Mouse (Mus musculus) hindbrain, embryonic 11.5 days (tissue): ENCODE measurements around the gene Parn. TPM values are rescaled to one million over a fixed set of nuclear protein-coding genes. Genes with fewer than 3 reads are reported as not detected.

Experiments used
- ATAC-seq: fragments of 200-750 bp; cut with Nextera tagmentation; 2 replicates; pipeline ENCODE4 v1.8.0; 2017; ENCODE audit warnings: mild to moderate bottlenecking, moderate TSS enrichment, moderate library complexity; ENCODE audit not compliant: low FRiP score
- DNase-seq: peaks from one replicate; pipeline ENCODE4 v3.0.0-alpha.2; 2015; ENCODE audit warnings: low spot score
- H3K27ac ChIP-seq: fragments of 300-500 bp; sonication (generic); 2 replicates; pipeline ENCODE4 v1.5.1; 2014; ENCODE audit warnings: mild to moderate bottlenecking, low read depth, low read length
- H3K27me3 ChIP-seq: fragments of 300-500 bp; sonication (generic); 2 replicates; pipeline ENCODE4 v1.6.1; 2014; ENCODE audit warnings: mild to moderate bottlenecking, low read length, moderate library complexity, mixed read lengths; ENCODE audit not compliant: control insufficient read depth, insufficient read depth
- H3K36me3 ChIP-seq: fragments of 300-500 bp; sonication (generic); 2 replicates; pipeline ENCODE4 v1.6.1; 2014; ENCODE audit warnings: mild to moderate bottlenecking, low read length, moderate library complexity, mixed read lengths; ENCODE audit not compliant: control insufficient read depth, insufficient read depth
- H3K4me1 ChIP-seq: fragments of 300-500 bp; sonication (generic); replicated peaks from 2 replicates; pipeline ENCODE4 v1.6.1; 2014; ENCODE audit warnings: low read length, mixed read lengths; ENCODE audit not compliant: control insufficient read depth, insufficient read depth
- H3K4me2 ChIP-seq: fragments of 300-500 bp; sonication (generic); replicated peaks from 2 replicates; pipeline ENCODE4 v1.6.1; 2014; ENCODE audit warnings: mild to moderate bottlenecking, low read depth, low read length
- H3K4me3 ChIP-seq: fragments of 300-500 bp; sonication (generic); 2 replicates; pipeline ENCODE4 v1.5.1; 2014; ENCODE audit warnings: low read depth, low read length
- H3K9ac ChIP-seq: fragments of 300-500 bp; sonication (generic); 2 replicates; pipeline ENCODE4 v1.6.1; 2014; ENCODE audit warnings: low read depth, low read length
- H3K9me3 ChIP-seq: fragments of 300-500 bp; sonication (generic); 2 replicates; pipeline ENCODE4 v1.6.1; 2016; ENCODE audit warnings: low read length; ENCODE audit not compliant: control insufficient read depth
- WGBS: fragments of 180-500 bp; shearing (Covaris S2); extraction: QIAGEN DNeasy Blood & Tissue Kit; methylation state at CpG from one replicate; pipeline ENCODE4 v1.1.7; 2014; 5-methylcytosine and 5-hydroxymethylcytosine counted together
- polyA plus RNA-seq: library from polyadenylated mRNA; unstranded; fragments of >200 nt; fragmentation: Nextera tagmentation; extraction: Ambion mirVana; gene quantifications from 2 replicates; pipeline ENCODE4 v1.2.1, GENCODE M21; 2014

The Parn gene
- polyA plus RNA-seq, 1 experiment from 2014 or later = 40.4 TPM

DNA sequence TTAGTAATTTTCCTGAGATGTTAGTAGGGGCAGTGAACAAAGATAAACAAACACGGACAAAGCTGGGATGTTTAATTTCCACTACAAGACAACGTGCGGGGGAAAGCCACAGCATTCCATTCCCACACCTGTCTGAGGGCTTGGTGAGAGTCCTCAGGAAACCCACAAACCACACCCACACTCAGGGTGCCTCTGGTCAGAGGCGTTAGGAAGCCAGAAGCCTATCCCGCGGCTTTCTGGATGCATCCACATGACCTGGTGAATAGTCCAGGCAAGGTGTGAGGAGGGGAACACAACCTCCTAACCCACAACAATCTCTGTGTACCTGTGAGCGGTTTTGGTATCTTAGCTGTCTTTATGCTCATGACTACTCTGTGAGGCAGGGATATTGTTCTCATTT lies 131.6 kb downstream of the Parn start:
- Histone ChIP-seq H3K27me3 (no peaks in the 10 kb centered on the region), H3K9me3 (no peaks in the 10 kb centered on the region), H3K9ac (no peak overlapping the region), H3K4me3 (no peak overlapping the region), H3K36me3 (no peaks in the 10 kb centered on the region), H3K4me2 (no peak overlapping the region), H3K27ac (no peak overlapping the region), H3K4me1 (no peaks in the 10 kb centered on the region)
- no peak for DNase-seq
- 91% methylated on average over 7 of the region's 7 CpGs for WGBS
- ATAC-seq = no peak

DNA sequence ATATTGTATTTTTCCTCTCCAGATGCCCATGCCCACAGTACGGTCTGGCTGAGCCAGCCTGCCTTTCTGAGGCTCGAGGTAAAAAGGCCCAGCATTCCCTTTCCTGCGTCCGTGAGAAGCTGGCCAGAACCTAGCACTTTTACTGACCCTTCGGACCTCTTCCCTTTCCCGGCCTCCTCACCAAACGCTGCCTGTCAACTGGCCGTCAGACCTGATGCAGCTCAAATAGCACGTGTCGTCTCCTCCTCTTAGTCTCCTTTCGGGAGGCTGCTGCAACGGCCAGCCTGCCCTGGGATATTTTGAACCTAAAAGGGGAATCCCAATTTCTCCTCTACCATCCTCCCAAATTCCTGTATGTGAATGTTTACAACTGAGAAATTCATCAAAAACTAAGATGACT lies 132.1 kb downstream of the Parn start:
- H3K4me2 ChIP-seq = no peak overlapping the region
- no peak for ATAC-seq
- WGBS = 75% methylated on average over 12 of the region's 12 CpGs
- no peak overlapping the region for H3K4me3 ChIP-seq
- no peaks in the 10 kb centered on the region for H3K9me3 ChIP-seq
- DNase-seq = no peak
- H3K27ac ChIP-seq = no peak overlapping the region
- no peaks in the 10 kb centered on the region for H3K4me1 ChIP-seq
- no peaks in the 10 kb centered on the region for H3K36me3 ChIP-seq
- H3K27me3 ChIP-seq = no peaks in the 10 kb centered on the region
- H3K9ac ChIP-seq = no peak overlapping the region

DNA sequence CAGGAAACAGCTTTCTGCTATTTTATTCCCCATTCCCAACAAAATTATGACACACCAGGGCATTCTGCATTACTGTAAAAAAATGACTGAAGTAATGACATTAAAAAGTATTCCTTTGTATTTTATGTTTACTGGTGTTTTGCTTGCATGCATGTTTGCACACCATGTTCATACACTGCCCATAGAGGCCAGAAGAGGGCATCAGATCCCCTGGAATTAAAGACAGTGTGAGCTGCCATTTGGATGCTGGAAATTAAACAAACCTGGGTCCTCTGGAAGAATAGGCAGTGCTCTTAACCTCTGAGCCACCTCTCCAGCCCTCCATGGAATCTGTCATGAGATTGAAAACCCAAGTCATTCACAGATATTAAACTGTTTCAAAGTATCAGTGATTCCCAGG lies 135.1 kb downstream of the Parn start:
- Histone ChIP-seq H3K4me3 (no peak overlapping the region), H3K27ac (no peak overlapping the region), H3K4me2 (no peak overlapping the region), H3K9ac (no peak overlapping the region), H3K4me1 (no peaks in the 10 kb centered on the region), H3K9me3 (no peaks in the 10 kb centered on the region), H3K27me3 (no peaks in the 10 kb centered on the region), H3K36me3 (no peaks in the 10 kb centered on the region)
- DNase-seq (peak; percentile 18), ATAC-seq (no peak)

DNA sequence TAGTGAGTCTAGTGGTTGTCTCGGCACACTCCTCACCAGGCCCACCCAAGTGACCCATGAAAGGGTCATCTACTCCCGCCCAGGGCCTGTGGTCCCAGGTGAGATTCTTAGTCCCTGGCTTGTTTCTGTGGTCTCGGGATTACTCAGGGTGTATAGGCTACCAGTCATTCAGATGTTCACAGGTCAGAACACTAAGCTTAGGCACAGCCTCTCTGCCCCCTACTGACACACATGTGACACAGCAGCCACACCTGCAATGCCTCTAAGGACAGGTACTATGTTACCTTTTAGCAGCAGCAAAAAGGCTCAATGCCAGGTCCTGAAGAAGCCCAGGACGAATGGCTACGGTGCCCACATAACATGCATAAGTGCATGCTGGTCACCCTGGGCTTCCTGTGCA lies 136.7 kb downstream of the Parn start:
- Histone ChIP-seq H3K4me2 (no peak overlapping the region), H3K27me3 (no peaks in the 10 kb centered on the region), H3K9me3 (no peaks in the 10 kb centered on the region), H3K4me3 (no peak overlapping the region), H3K27ac (no peak overlapping the region), H3K36me3 (no peaks in the 10 kb centered on the region), H3K4me1 (no peaks in the 10 kb centered on the region), H3K9ac (no peak overlapping the region)
- ATAC-seq = no peak
- WGBS = 84% methylated on average over 5 of the region's 5 CpGs
- DNase-seq = no peak

DNA sequence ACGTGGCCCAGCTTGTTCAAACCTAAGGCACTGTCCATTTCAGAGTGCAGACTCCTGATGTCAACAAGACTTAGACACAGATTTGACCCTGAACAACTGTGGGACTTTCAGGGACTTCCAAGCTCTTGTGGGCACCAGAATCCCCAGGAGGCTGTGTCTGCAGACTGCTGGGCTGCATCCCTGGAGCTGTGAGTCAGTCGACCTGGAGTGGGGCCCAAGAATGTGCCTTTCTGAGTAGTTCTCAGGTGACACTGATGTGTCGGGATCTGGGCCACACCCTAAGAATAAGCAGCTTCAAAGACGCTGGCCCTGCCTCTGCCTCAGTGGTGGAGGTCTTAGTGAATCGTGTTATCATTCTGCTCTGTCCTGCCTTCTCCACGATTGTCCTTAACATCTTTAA lies 146.6 kb downstream of the Parn start:
- no peaks in the 10 kb centered on the region for H3K4me1 ChIP-seq
- no peaks in the 10 kb centered on the region for H3K27me3 ChIP-seq
- H3K36me3 ChIP-seq = no peaks in the 10 kb centered on the region
- WGBS = 77% methylated on average over 6 of the region's 6 CpGs
- no peak overlapping the region for H3K9ac ChIP-seq
- H3K4me2 ChIP-seq = no peak overlapping the region
- no peak for DNase-seq
- no peak for ATAC-seq
- no peak overlapping the region for H3K27ac ChIP-seq
- no peaks in the 10 kb centered on the region for H3K9me3 ChIP-seq
- no peak overlapping the region for H3K4me3 ChIP-seq

DNA sequence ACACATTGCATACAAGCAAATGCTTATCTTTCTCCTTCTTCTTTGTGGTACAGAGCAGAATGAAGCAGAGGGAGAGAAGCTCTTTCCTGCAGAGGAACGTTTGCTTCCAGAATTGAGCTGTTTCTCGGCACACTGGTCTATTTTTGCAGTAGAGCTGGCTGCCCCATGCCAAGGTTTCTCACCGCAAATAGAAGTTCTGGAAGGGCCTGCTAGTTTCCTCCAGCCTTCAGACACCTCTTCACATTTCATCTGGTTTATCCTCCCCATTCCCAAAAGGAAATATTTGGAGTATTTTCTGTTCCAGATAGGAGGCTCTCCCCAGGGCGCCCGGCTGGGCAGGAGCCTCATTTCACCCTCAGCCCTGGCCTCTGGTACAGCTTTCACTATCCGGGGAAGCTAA lies 147.7 kb downstream of the Parn start:
- no peak overlapping the region for H3K27ac ChIP-seq
- no peak for DNase-seq
- no peak overlapping the region for H3K4me2 ChIP-seq
- H3K4me3 ChIP-seq = no peak overlapping the region
- H3K9me3 ChIP-seq = no peaks in the 10 kb centered on the region
- H3K36me3 ChIP-seq = no peaks in the 10 kb centered on the region
- no peaks in the 10 kb centered on the region for H3K4me1 ChIP-seq
- no peak for ATAC-seq
- 94% methylated on average over 6 of the region's 6 CpGs for WGBS
- H3K9ac ChIP-seq = no peak overlapping the region
- no peaks in the 10 kb centered on the region for H3K27me3 ChIP-seq

DNA sequence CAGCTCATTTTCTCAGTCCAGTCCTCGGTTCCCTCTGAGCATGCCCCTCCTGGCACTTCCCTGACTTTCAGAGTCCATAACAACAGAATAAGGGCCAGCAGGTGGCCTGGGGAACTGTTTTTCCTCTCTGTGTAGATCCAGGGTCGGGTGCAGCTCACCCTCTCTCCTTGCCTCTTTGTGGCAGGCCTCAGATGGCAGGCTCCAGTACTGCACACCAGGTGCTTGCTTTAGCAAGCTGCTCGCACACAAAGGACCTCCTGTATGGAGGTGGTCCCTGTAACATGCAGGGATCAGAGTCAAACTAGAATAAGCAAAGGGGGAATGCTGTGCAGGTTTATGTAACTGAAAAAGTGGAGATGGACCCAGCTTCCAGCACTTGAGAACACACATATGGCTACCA lies 151.8 kb downstream of the Parn start:
- Histone ChIP-seq H3K36me3 (no peaks in the 10 kb centered on the region), H3K4me3 (no peak overlapping the region), H3K4me1 (no peaks in the 10 kb centered on the region), H3K27me3 (no peaks in the 10 kb centered on the region), H3K4me2 (no peak overlapping the region), H3K9me3 (no peaks in the 10 kb centered on the region), H3K27ac (no peak overlapping the region), H3K9ac (no peak overlapping the region)
- ATAC-seq (no peak), DNase-seq (no peak)
- whole genome bisulfite sequencing = 39% methylated on average over 3 of the region's 3 CpGs

DNA sequence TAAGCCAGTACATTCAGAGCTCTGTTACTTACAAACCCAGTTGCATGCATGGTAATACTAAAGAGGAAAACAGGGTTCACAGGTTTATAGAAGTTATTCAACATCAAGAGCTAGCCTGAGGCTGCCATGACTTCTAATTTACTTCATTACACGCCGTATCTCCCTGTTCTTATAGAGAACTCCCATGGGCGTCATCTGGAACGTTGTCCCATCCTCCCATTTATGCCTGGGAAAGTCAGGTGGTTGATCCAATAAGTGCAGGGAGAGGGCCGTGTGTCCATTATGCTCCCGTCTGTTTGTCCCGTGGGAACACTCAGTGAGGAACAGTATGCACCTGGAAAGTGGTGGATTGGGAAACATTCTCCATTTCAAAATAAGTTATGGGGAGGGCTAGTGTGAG lies 152.4 kb downstream of the Parn start:
- Histone ChIP-seq H3K9ac (no peak overlapping the region), H3K4me2 (no peak overlapping the region), H3K27me3 (no peaks in the 10 kb centered on the region), H3K36me3 (no peaks in the 10 kb centered on the region), H3K4me3 (no peak overlapping the region), H3K4me1 (no peaks in the 10 kb centered on the region), H3K9me3 (no peaks in the 10 kb centered on the region), H3K27ac (no peak overlapping the region)
- ATAC-seq = no peak
- no peak for DNase-seq
- WGBS = 90% methylated on average over 7 of the region's 7 CpGs

DNA sequence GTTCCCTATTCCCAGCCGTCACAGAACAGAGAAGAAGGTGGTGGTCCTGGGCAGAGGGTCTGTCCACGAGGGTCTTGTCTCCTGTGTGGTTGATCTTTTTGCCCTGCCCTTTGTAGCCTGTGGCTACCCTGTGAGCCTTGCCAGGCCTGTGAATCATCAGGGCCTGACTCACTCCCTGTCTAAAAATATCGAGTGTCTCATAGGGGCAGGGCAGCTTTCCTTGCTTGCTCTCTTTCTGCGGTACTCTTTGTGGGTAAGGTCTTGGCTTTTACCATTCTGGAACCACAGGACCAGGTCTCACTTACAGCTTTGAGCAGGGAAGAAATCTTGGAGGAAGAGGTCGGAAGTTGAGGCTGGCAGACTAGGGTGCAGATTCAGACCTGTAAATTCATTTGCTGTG lies 162.9 kb downstream of the Parn start:
- Histone ChIP-seq H3K4me3 (no peak overlapping the region), H3K4me2 (no peak overlapping the region), H3K36me3 (no peaks in the 10 kb centered on the region), H3K9me3 (no peaks in the 10 kb centered on the region), H3K27ac (no peak overlapping the region), H3K27me3 (no peaks in the 10 kb centered on the region), H3K9ac (no peak overlapping the region), H3K4me1 (no peaks in the 10 kb centered on the region)
- WGBS = 79% methylated on average over 5 of the region's 5 CpGs
- ATAC-seq (no peak), DNase-seq (no peak)
